Mouse (Mus musculus) hindlimb bud, embryonic 11.5 days (tissue): ENCODE results near the gene Cenpa.

ENCODE experiments used
- DNase-seq: peaks from one replicate; pipeline ENCODE4 v3.0.0-alpha.2; 2012; ENCODE audit warnings: low read depth, low spot score; ENCODE audit errors: extremely low spot score

Gene Cenpa

DNA sequence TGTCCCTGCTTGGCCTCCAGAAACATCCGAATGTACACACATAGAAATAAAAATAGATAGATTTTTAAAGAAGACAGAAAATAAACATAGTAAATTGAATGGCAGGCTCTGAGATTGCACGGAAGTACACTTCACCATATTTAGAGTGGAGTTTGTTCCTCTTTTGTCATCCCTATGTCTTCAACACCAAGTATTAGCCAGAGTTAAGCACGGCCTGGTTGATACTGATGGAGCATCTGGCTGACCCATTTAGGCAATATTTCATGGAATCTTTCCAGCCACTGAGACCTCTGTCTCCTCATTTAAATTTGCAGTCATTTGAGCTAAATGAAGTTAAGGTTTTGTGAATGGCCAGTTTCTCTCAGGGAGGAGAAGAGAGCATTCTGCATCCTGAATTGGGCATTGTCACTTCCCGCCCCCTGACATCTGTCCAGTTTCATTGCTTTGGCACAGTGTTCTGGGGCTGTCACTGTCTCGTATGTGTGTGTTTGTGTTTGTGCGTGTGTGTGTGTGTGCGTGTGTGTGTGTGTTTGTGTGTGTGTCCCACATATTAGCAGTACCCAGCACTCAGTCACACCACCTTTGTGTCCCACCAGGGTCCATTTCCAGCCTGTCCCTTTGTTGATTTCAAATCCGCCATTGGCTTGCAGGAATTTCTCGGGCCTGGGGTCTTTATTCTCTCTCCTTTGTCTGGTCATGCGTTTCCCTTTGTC lies 51.6 kb downstream of the Cenpa start:
- no peak for DNase-seq

- DNase-seq, result no peak
These were observed 55.4 kb downstream of the Cenpa start for GRCm38 (mm10) chr5:30721935-30722334.
